ENCODE assay signal across 16 mouse cellular contexts in genomic region chr2:9873757-9874156, GRCm38 (mm10). TPM values are rescaled to one million over a fixed set of nuclear protein-coding genes. Genes with fewer than 3 reads are reported as not detected.
A peak's percentile ranks its signal among the peaks of the same experiment; 100 is the strongest.
DNase-seq lines count a peak whose midpoint lies in the region; ATAC-seq and TF ChIP-seq lines count a peak whose summit lies in the region.
"Had no signal": no experiment of that assay in that cellular context is flagged by ENCODE, and none has a peak within 500 bp of the region (broad histone marks: within the 10 kb centered on the region; RNA-seq: fewer than 3 reads in every experiment).

No protein-coding gene starts in this region.

- H3K27ac ChIP-seq in kidney, embryonic 14.5 days (ENCODE audit: low read depth, low read length) = peak overlapping the region; percentile 61; the same call in 1 of the 2 replicates
- no peak overlapping the region for H3K27ac ChIP-seq in embryonic facial prominence, embryonic 10.5 days (replicated peaks)
- H3K27ac ChIP-seq in embryonic facial prominence, embryonic 15.5 days (replicated peaks) = no peak overlapping the region
- no peak overlapping the region for H3K27ac ChIP-seq in midbrain, embryonic 11.5 days (ENCODE audit: low read depth, low read length)
- H3K27ac ChIP-seq in intestine, postnatal 0 days (ENCODE audit: low read depth, low read length) = no peak overlapping the region
- H3K27ac ChIP-seq: forebrain, embryonic 15.5 days; limb, embryonic 13.5 days had no signal

- peak overlapping the region; percentile 64 for H3K9ac ChIP-seq in kidney, embryonic 14.5 days (ENCODE audit: low read depth, low read length)
- H3K9ac ChIP-seq in embryonic facial prominence, embryonic 15.5 days = no peak overlapping the region
- H3K9ac ChIP-seq in midbrain, embryonic 11.5 days (ENCODE audit: low read length) = no peak overlapping the region
- H3K9ac ChIP-seq in intestine, postnatal 0 days (ENCODE audit: low read depth, low read length) = no peak overlapping the region
- H3K9ac ChIP-seq: forebrain, embryonic 15.5 days; limb, embryonic 13.5 days had no signal

- H3K36me3 ChIP-seq in kidney, embryonic 14.5 days (ENCODE audit: control insufficient read depth, insufficient read depth, low read length) = peaks cover 8% of the 10 kb centered on the region; the same call in 1 of the 2 replicates
- H3K36me3 ChIP-seq in embryonic facial prominence, embryonic 10.5 days (replicated peaks) = peaks cover 13% of the 10 kb centered on the region
- H3K36me3 ChIP-seq in embryonic facial prominence, embryonic 15.5 days = no peaks in the 10 kb centered on the region
- H3K36me3 ChIP-seq in midbrain, embryonic 11.5 days (ENCODE audit: control insufficient read depth, insufficient read depth, low read length) = no peaks in the 10 kb centered on the region
- H3K36me3 ChIP-seq in intestine, postnatal 0 days (ENCODE audit: control insufficient read depth, insufficient read depth) = no peaks in the 10 kb centered on the region
- H3K36me3 ChIP-seq: forebrain, embryonic 15.5 days; limb, embryonic 13.5 days had no signal

- no peak for ATAC-seq in kidney, embryonic 14.5 days (ENCODE audit: low FRiP score, low TSS enrichment)
- ATAC-seq in embryonic facial prominence, embryonic 15.5 days (ENCODE audit: insufficient number of reproducible peaks, low FRiP score, low TSS enrichment, low read depth) = no peak
- ATAC-seq in midbrain, embryonic 11.5 days (ENCODE audit: low FRiP score) = no peak
- ATAC-seq in intestine, postnatal 0 days = no peak
- ATAC-seq: forebrain, embryonic 15.5 days; lung, postnatal 0 days had no signal

- peak overlapping the region; percentile 45 for H3K4me2 ChIP-seq in kidney, embryonic 14.5 days (replicated peaks; ENCODE audit: low read depth, low read length)
- H3K4me2 ChIP-seq in embryonic facial prominence, embryonic 15.5 days (replicated peaks) = peak overlapping the region; percentile 92
- peak overlapping the region; percentile 20; the same call in 1 of the 2 replicates for H3K4me2 ChIP-seq in midbrain, embryonic 11.5 days
- H3K4me2 ChIP-seq in intestine, postnatal 0 days (replicated peaks; ENCODE audit: low read depth) = no peak overlapping the region
- H3K4me2 ChIP-seq: forebrain, embryonic 15.5 days had no signal

- no peak for DNase-seq in kidney, postnatal 14 days
- DNase-seq in embryonic facial prominence, embryonic 10.5 days (ENCODE audit: low spot score) = peak; percentile 25
- DNase-seq in midbrain, embryonic 11.5 days (ENCODE audit: low spot score, missing footprints) = peak; percentile 92
- no peak for DNase-seq in adrenal gland, postnatal 25 days
- DNase-seq: adrenal gland, adult 2 months; gastrocnemius, postnatal 25 days had no signal

- H3K4me3 ChIP-seq in kidney, embryonic 14.5 days (ENCODE audit: low read length) = peak overlapping the region; percentile 42
- peak overlapping the region; percentile 63 for H3K4me3 ChIP-seq in embryonic facial prominence, embryonic 10.5 days
- H3K4me3 ChIP-seq in embryonic facial prominence, embryonic 15.5 days (replicated peaks) = peak overlapping the region; percentile 54
- H3K4me3 ChIP-seq in midbrain, embryonic 11.5 days (ENCODE audit: low read depth, low read length) = peak overlapping the region; percentile 11
- H3K4me3 ChIP-seq in intestine, postnatal 0 days (ENCODE audit: low read depth, low read length) = no peak overlapping the region
- H3K4me3 ChIP-seq: forebrain, embryonic 15.5 days had no signal

- H3K27me3 ChIP-seq in kidney, embryonic 14.5 days (ENCODE audit: control insufficient read depth, insufficient read depth, low read length) = peaks cover 74% of the 10 kb centered on the region
- H3K27me3 ChIP-seq in embryonic facial prominence, embryonic 10.5 days (replicated peaks; ENCODE audit: low read depth, poor library complexity, severe bottlenecking) = peaks cover 98% of the 10 kb centered on the region
- H3K27me3 ChIP-seq in embryonic facial prominence, embryonic 15.5 days = peaks cover 63% of the 10 kb centered on the region
- peaks cover 79% of the 10 kb centered on the region for H3K27me3 ChIP-seq in midbrain, embryonic 11.5 days (ENCODE audit: control insufficient read depth, insufficient read depth, low read length)
- H3K27me3 ChIP-seq in intestine, postnatal 0 days (replicated peaks; ENCODE audit: control insufficient read depth, insufficient read depth, low read length) = peaks cover 55% of the 10 kb centered on the region

- TF ChIP-seq CTCF in intestine, postnatal 0 days (IDR thresholded peaks at IDR 0.05; ENCODE audit: low read depth) = no peak

- 0 out of 2 replicates have a peak, but pooled peaks cover 4% of the 10 kb centered on the region for H3K4me1 ChIP-seq in kidney, embryonic 14.5 days (ENCODE audit: control insufficient read depth, insufficient read depth, low read length)
- peaks cover 64% of the 10 kb centered on the region for H3K4me1 ChIP-seq in embryonic facial prominence, embryonic 10.5 days
- H3K4me1 ChIP-seq in embryonic facial prominence, embryonic 15.5 days = peaks cover 37% of the 10 kb centered on the region
- H3K4me1 ChIP-seq in midbrain, embryonic 11.5 days (ENCODE audit: control insufficient read depth, insufficient read depth, low read length) = peaks cover 15% of the 10 kb centered on the region
- H3K4me1 ChIP-seq in intestine, postnatal 0 days (replicated peaks; ENCODE audit: control insufficient read depth, insufficient read depth, low read length) = no peaks in the 10 kb centered on the region

- WGBS in kidney, embryonic 14.5 days = 15% methylated on average over 2 of the region's 2 CpGs
- WGBS in embryonic facial prominence, embryonic 10.5 days = 8% methylated on average over 2 of the region's 2 CpGs
- 47% methylated on average over 2 of the region's 2 CpGs for WGBS in embryonic facial prominence, embryonic 15.5 days
- 7% methylated on average over 2 of the region's 2 CpGs for WGBS in midbrain, embryonic 11.5 days
- WGBS in intestine, postnatal 0 days = 54% methylated on average over 2 of the region's 2 CpGs

- no peaks in the 10 kb centered on the region for H3K9me3 ChIP-seq in kidney, embryonic 14.5 days (ENCODE audit: control insufficient read depth, low read length)
- H3K9me3 ChIP-seq in embryonic facial prominence, embryonic 10.5 days = no peaks in the 10 kb centered on the region
- H3K9me3 ChIP-seq in embryonic facial prominence, embryonic 15.5 days (replicated peaks) = no peaks in the 10 kb centered on the region
- H3K9me3 ChIP-seq in midbrain, embryonic 11.5 days (ENCODE audit: control insufficient read depth, low read length) = no peaks in the 10 kb centered on the region
- no peaks in the 10 kb centered on the region for H3K9me3 ChIP-seq in intestine, postnatal 0 days (ENCODE audit: control insufficient read depth)
- H3K9me3 ChIP-seq: forebrain, embryonic 15.5 days; limb, embryonic 13.5 days had no signal

RNA-seq across cellular contexts. Expression of gene 4930412O13Rik, which starts 7.3 kb away (rescaled TPM):
- 3.7 and 4.4 TPM in 2 replicates for polyA plus RNA-seq in kidney, embryonic 14.5 days (2014; fragmentation: Nextera tagmentation; extraction: Ambion mirVana)
- polyA plus RNA-seq in embryonic facial prominence, embryonic 10.5 days (2016; fragmentation: Nextera tagmentation; extraction: Ambion mirVana) = 2.3 TPM in 2 replicates
- polyA plus RNA-seq in embryonic facial prominence, embryonic 15.5 days (2015; fragmentation: Nextera tagmentation; extraction: Ambion mirVana) = 0.67 TPM in 1 of 2 replicates, not detected in the other
- polyA plus RNA-seq in midbrain, embryonic 11.5 days (2014; fragmentation: Nextera tagmentation; extraction: Ambion mirVana) = 0.20 and 1.2 TPM in 2 replicates
- polyA plus RNA-seq in intestine, postnatal 0 days (2015; fragmentation: Nextera tagmentation; extraction: Ambion mirVana) = not detected in 2 replicates
- total RNA-seq in adrenal gland, postnatal 25 days (2021) = 2.5 and 2.6 TPM in 2 replicates
- total RNA-seq: common myeloid progenitor, adult 5-6 weeks; gastrocnemius, postnatal 25 days had no signal
- polyA plus RNA-seq: forebrain, embryonic 15.5 days; intestine, embryonic 14.5 days; lung, postnatal 0 days; small intestine, adult 2 months; stomach, embryonic 16.5 days had no signal

RNA-seq across cellular contexts. Expression of gene 9230102O04Rik, which starts 15.6 kb away (rescaled TPM):
- 5.0 and 6.4 TPM in 2 replicates for polyA plus RNA-seq in kidney, embryonic 14.5 days (2014; fragmentation: Nextera tagmentation; extraction: Ambion mirVana)
- 0.82 TPM in 1 of 2 replicates, not detected in the other for polyA plus RNA-seq in embryonic facial prominence, embryonic 10.5 days (2016; fragmentation: Nextera tagmentation; extraction: Ambion mirVana)
- 0.56 and 0.65 TPM in 2 replicates for polyA plus RNA-seq in embryonic facial prominence, embryonic 15.5 days (2015; fragmentation: Nextera tagmentation; extraction: Ambion mirVana)
- polyA plus RNA-seq in midbrain, embryonic 11.5 days (2014; fragmentation: Nextera tagmentation; extraction: Ambion mirVana) = 1.4 and 1.6 TPM in 2 replicates
- polyA plus RNA-seq in intestine, postnatal 0 days (2015; fragmentation: Nextera tagmentation; extraction: Ambion mirVana) = not detected in 2 replicates
- total RNA-seq in adrenal gland, postnatal 25 days (2021) = not detected in 2 replicates
- total RNA-seq: adrenal gland, adult 2 months; common myeloid progenitor, adult 5-6 weeks; gastrocnemius, postnatal 25 days had no signal
- polyA plus RNA-seq: adrenal gland, adult 2 months; forebrain, embryonic 15.5 days; intestine, embryonic 14.5 days; limb, embryonic 13.5 days; lung, postnatal 0 days; small intestine, adult 2 months; stomach, embryonic 16.5 days had no signal

RNA-seq across cellular contexts. Expression of gene Gata3, which starts 16.1 kb away (rescaled TPM):
- 59.7 and 87.4 TPM in 2 replicates for polyA plus RNA-seq in kidney, embryonic 14.5 days (2014; fragmentation: Nextera tagmentation; extraction: Ambion mirVana)
- polyA plus RNA-seq in embryonic facial prominence, embryonic 10.5 days (2016; fragmentation: Nextera tagmentation; extraction: Ambion mirVana) = 24.5 and 29.1 TPM in 2 replicates
- 50.7 and 54.0 TPM in 2 replicates for polyA plus RNA-seq in embryonic facial prominence, embryonic 15.5 days (2015; fragmentation: Nextera tagmentation; extraction: Ambion mirVana)
- polyA plus RNA-seq in midbrain, embryonic 11.5 days (2014; fragmentation: Nextera tagmentation; extraction: Ambion mirVana) = 34.1 and 34.8 TPM in 2 replicates
- polyA plus RNA-seq in intestine, postnatal 0 days (2015; fragmentation: Nextera tagmentation; extraction: Ambion mirVana) = 0.59 and 0.61 TPM in 2 replicates
- total RNA-seq in adrenal gland, postnatal 25 days (2021) = 17.2 and 25.5 TPM in 2 replicates

Comparison
In these comparisons a context has a peak if more than half of its experiments do, and no peak if none do; other contexts are left out.
1. DNase-seq: peak in embryonic facial prominence, embryonic 10.5 days (single experiment) and midbrain, embryonic 11.5 days (single experiment); none in kidney, postnatal 14 days (single experiment) and adrenal gland, postnatal 25 days (single experiment).
2. RNA of gene Gata3, which starts 16.1 kb away (polyA plus RNA-seq): 59.7 to 87.4 TPM in kidney, embryonic 14.5 days, 50.7 to 54.0 TPM in embryonic facial prominence, embryonic 15.5 days, 34.1 to 34.8 TPM in midbrain, embryonic 11.5 days and 24.5 to 29.1 TPM in embryonic facial prominence, embryonic 10.5 days; 0.59 to 0.61 TPM in intestine, postnatal 0 days; every median in the first group is over 10 times any median in the second.